Mouse (Mus musculus) left cerebral cortex, postnatal 36 days (tissue): ENCODE measurements around the gene Tnip3. TPM values are rescaled to one million over a fixed set of nuclear protein-coding genes. Genes with fewer than 3 reads are reported as not detected.

Experiments used
- DNase-seq, 2 experiments: peaks; one replicate each; pipeline ENCODE4 v3.0.0; 2021 to 2022; ENCODE audit warnings: low spot score in 2 of 2, mixed read lengths in 1 of 2
- intact Hi-C: fragments of 180-260 bp; cut with DNase I; formaldehyde crosslinking; loops from one replicate; pipeline ENCODE4 v1.15.1; 2025
- total RNA-seq, 2 experiments: library from RNA; stranded (reverse); gene quantifications; 2 replicates each; pipeline ENCODE4 v1.2.3; 2021

Gene Tnip3
- total RNA-seq, 2 experiments from 2014 or later, result 0.30 TPM; not detected in 1

DNA sequence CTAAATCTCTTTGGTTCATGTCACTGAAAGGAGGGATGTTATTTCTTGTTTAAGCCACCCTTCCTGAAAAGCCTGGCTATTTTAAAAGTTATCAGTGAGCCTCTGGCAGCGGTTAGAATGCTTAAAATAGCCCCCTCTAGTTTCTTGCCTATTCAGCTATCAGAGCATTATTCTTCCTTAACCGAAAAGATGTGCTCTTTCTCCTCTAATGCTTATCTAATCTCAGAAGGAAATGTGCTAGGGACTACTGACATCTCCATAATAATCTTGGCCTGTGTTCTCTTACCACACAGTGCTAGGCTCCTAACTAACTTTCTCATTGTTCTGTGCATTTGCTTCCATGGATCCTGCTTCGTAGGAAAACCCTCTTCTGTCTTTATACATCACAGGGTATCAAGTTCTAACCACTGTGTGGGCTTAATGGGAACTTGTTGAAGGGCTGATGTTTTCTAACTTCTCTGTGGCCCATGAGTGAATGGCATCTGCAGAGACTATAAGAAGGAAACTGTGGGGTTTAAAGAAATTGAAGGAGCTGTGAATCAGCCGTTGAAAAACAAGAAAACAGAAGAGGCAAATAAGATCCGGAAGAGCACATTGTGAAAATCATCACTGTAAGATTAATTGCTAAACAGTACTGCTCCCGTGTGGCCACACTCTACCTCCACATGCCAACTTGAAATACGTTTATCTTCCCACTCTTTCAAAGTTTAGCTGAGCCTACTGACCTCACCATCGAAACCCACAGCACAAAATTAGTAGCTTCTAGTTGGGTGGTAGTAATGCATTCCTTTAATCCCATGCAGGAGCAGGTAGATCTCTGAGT is 53.2 kb downstream of the Tnip3 start:
- intact Hi-C loops, result no loop called here
- DNase-seq, result no peak

DNA sequence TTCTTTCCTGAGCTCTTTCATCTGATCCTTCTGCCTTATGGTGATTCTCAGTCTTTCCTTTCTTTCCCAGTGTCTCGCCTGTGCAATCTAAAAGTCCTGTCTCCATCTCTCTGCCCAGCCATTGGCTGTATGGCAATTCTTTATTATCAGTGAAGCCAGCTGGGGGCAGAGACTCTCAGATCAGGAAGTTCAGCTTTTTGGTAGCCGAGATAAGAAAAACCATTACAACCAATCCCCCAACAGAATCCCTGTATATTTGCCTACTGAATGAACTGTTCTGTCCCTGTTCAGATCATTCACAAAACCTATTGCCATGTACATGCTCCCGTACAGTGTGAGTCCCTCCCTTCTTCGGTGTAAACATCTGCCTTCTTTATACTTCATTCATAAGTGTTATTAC is 57.9 kb downstream of the Tnip3 start:
- intact Hi-C loops, result no loop called here
- DNase-seq, result no peak

DNA sequence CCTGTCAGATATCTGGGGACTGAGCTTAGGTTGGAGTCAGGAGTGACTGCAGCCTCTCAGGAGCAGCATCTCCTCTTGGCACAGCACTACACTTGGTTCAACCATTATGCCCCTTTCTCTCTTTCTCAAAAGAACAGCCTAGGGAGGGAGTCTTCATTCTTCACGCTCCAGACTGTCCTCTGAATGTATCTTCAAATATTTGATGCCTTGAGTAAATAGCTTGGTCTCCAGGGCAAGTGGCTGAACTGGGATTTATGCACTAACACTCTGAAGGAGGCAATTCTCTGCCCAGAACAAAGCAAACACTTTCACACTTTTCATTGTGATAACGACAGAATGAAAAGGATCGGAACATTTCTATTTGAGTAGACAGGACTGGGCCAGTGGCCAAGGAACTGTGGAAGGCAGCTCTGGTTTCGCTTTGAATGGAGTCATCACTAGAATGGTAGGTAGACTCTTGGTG is 59.8 kb downstream of the Tnip3 start:
- intact Hi-C loops, result no loop called here
- peak; percentile 64 to 66 for DNase-seq

DNA sequence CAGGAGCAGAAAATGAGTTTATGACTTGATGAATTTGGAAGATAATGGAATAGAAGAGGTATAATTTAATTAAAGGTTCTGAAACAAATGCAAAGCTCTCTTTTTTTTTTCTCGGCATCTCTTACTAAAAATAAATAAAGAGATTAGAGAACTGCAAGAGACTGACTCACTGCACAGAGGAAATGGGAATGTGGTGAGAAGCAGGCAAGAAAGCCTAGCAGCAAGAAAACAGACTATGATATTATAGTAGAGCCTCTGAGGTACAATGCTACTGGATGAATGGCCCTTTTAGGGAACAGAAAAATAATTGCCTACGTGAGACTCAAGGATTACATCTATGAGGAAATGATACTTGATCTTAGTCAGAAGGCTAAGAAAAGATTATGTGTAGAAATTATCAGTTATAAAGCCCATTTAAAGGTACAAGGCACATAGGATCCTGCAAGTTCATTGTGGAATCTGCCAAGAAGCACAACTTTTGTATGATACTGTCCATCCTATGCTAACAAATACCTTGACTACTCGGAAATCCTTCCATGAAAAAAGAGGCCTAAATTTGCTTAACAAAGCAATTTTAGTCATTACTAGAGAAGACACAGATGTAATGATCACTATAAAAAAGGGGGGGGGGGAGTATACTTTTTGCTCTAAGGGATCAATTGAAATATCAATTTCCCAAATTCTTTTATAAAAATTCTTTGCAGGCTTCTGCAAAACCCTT is 60.4 kb downstream of the Tnip3 start:
- intact Hi-C loops, result no loop called here
- DNase-seq, result no peak

DNA sequence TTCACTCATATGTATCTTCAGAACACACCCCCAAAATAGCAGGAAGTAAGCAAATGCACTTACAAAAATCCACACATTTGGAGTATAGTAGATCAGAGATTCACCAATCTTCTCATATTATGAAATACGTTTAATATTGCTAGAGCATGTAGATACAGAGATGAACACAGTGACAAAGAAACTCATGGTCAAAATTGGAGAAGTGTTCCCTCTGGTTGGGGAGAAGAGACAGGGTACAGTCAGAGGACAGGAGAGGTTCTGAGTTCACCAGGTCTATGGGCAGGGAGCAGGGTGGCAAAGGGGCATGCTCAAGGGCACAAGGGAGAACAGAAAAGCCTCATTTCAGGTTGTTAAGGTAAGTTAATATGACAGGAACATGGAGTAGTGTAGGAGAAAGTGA is 63.7 kb downstream of the Tnip3 start:
- no peak for DNase-seq
- intact Hi-C loops, result no loop called here

DNA sequence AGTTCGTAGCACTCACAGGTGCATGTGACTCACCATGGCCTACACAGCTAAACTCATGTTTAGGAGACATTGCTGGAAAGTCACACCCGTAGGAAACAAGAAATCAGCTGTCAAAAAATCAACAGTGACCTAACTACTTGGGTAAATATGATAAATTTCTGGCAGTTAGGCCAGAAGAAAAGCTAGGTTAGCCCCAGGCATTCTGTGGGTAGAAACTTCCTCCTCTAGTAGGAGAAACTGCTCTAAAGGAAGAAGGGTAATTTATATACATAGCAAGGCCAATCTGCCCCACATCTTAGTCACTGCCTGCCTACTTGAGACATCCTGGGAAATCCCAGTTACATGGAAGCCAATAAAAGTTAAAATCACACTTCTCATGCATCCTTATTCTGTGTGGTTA is 64.9 kb downstream of the Tnip3 start:
- intact Hi-C loops, result loop anchor here (2.0 kb wide), 1 partner anchor 29 kb away; no protein-coding TSS in a partner anchor
- no peak for DNase-seq

DNA sequence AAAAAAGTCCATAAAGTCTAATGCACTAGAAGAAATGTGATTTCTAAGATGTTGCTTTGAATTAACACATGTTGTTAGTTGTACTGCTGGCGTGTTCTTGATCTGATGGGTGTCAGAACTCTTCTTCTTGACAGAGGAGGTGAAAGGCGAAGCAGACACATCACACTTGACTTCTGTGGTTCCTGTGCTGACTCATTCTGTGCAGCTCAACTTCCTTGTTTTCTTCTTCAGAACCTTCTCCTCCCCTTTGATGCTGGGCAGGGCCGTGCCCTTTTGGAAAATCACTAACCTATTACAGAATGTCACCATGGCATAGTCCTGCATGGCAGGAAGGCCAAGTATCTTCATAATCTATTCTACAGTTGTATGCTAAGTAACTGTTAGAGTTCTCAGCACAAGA is 69.1 kb downstream of the Tnip3 start:
- DNase-seq, result no peak
- intact Hi-C loops, result no loop called here

DNA sequence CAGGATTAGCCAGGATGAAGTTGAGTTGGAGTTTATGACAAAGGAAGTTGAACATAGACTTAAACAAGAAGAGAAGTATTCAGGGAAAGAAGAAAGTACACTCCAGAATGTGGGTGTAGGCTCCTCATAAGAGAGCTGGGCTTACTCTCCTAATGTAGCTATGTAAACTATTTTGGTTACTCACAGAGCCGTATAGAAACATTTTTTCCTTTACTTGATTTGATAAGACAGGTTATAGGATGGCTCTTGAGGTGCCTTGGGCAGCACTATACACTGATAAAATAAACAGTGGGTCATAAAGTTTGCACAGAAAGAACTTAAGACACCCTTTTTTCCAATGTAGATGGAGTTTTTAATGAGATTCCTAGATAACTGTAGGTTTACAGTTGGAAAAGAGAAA is 70.3 kb downstream of the Tnip3 start:
- intact Hi-C loops, result no loop called here
- DNase-seq, result no peak

DNA sequence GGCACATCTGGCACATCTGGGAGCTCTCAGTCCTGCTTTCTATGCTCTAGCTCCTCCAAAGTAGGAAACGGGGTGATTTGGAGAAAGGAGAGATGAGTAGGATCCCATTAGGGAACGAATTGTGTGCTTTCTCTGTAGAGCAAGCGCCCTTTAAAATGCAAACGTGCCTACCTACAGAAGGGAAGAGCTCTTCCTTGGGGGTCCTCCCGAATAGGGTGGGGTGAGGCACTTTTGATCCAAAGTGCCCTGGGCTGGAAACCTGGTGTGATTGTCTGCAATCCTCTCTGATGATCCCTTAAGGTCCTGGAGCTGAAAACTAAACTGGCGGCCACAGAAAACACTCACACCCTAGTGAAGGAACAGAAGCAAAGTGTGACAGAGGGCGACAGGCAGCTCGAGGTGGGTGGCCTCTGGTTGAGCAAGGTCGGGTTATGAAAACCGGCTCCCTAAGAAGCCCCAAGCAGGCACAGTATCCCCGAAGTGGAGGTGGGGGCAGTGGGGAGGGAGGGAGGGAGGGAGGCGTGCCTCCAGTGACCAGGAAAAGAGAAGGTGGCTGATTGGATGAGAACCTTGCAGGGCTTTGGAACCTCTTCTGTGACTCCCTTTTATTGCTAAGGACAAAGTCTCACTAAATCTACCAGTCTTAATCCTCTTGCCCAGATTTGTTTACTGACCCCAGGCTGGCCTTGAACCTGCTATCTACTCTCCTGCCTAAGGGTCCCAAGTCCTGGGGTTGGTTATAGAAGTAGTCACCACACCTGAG is 72.1 kb downstream of the Tnip3 start:
- DNase-seq, result no peak
- intact Hi-C loops, result no loop called here

DNA sequence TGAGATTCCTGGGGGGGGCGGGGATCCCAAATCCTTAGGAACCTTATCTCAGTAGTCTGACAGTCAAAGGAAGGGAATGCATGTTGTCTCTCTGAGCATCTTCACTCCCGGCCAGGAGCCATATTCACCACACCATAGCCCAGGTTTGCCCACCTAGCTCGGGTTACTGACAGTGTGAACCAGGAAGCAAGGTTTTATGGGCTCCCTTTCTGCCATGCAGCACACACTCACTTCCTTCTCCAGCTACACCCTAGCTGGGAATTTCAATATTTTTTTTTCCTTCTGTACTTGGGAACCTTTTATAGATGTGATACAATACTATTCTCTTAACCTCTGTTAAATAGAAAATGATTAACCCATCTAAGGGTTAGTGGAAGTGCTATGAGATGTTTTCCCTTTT is 73.4 kb downstream of the Tnip3 start:
- intact Hi-C loops, result no loop called here
- no peak for DNase-seq

DNA sequence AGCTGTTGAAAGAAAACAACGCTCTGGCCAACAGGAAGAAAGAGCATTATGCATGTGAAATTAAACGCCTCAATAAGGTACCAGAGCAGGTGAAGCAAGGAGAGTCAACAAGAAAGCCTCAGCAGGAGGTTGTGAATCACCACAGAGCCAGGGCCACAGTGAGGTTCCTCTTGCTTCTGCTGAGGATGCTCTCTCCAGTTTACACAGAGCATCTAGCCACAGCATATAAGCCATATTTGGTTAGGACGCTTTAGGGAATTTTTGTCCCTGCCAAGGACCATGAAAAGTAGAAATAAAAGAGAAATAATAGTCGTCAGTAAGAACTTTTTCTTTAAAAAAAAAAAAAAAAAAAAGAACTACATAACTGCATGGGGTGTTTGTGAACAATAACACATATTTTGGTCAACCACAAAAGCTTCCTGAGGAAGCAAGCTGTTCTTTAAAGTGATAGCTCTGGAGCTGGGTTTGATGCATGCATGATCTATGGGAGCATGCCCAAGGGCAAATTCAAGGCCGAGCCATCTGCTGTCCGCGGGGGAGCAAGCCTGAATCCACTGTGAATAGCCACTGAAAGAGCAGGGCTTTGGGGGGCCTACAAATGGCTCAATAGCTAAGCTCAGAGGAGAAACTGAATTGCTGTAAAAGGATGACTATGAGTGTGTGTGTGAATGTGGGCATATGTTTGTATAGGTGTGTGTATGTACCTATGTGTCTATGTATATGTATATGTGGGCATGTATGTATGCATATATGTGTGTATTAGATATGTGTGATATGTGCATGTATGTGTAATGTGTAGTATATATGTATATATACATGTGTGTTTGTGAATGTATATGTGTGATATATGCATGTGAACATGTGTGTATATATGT is 75.0 kb downstream of the Tnip3 start:
- no peak for DNase-seq
- intact Hi-C loops, result no loop called here

DNA sequence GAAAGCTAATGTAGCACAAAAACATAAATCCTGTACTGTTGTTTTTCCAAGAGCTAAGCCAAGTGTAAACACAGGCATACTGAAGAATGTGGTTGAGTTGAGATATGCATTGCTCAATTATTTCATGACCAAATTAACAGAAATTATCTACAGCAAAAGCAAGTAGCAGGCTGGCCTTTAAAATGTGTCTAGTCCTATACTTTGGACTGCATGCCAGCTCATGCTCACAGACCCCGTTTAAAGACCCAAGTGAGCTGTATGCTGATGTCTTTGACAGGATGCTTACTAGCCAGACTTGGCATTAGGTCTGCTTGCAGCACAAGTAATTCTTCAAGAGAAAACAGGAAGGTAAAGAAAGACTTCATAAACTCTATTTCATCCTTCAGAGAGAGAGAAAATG is 75.8 kb downstream of the Tnip3 start:
- intact Hi-C loops, result no loop called here
- DNase-seq, result no peak

DNA sequence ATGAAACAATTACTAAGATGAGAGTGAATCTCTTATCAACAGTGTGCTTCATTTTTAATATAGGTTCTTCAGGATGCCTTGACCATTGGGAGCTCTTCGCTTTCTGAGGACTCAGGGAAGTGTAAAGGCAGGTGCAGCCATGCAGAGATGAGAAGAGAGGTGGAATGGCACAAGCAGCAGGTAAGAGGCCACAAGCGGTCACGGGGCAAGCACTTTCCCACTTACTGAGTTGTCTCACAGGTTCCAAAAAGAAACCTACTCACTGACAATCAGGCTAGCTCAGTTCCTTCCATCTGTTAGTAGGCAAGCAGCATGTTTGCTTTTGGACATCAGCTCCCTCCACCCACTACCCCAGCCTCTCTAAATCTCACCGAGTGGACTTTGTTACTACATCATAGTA is 80.7 kb downstream of the Tnip3 start:
- no peak for DNase-seq
- intact Hi-C loops, result no loop called here

DNA sequence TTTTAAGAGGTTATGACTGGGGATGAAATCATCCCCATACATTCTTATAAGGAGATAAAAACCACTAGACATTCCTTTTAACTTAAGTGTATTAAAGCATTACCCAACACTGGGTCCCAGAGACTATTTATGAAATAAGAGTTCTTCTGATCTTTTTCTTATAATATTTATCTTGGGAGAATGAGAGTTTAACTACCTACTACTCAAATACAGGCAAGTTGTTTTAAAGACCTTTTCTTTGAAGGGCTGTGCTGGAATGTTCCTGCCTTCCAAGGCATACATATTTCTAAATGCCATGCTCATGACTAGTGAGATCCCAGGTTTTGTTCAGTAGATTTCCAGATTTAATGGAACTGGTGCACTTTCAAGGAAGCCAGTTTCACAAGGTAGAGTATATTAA is 81.8 kb downstream of the Tnip3 start:
- intact Hi-C loops, result no loop called here
- no peak for DNase-seq

DNA sequence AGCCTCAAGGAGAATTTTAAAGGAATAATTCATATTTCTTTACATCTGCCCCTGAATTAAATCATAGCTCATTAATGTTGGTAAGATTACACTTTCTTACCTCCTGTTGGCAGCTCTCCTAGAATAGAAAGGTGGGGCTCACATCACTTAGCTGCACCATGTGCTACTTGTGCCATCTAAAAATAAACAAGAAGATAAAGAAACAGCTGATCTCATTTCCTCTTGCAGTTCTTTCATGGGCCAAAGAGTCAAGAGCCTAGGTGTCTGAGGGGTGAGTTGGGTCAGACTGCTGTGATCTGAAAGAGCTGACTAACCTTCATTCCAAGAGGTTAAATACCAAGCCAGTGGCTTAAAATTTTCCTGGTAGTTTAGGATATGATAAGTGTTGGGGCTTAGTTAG is 86.7 kb downstream of the Tnip3 start:
- intact Hi-C loops, result no loop called here
- DNase-seq, result no peak

DNA sequence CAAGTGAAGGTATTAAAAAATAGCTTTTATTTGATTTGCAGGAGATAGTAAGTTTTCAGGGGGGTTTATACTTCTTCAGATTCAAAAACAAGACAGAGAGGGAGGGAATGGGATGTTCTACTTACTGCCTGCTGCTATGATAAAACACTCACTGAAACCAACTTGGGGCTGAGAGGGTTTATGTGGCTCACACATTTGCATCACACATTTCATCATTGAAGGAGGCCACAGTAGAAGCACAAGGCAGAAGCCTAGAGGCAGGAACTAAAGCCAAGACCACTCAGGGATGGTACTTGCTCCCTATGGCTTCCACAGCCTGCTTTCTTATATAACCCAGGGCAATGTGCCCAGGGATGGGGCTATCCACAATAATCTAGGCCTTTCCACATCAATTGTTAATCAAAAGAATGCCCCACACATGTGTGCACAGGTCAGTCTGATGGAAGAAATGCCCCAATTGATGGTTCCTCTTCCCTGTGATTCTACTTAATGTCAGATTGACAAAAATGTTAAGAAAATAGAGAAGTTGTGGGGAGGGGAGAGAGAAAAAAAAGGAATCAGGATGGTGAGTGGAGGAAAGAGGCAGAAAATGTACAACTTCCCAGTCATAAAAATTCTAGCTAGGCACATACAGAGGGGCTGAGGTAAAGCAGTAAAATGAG is 88.9 kb downstream of the Tnip3 start:
- intact Hi-C loops, result no loop called here
- DNase-seq, result no peak

DNA sequence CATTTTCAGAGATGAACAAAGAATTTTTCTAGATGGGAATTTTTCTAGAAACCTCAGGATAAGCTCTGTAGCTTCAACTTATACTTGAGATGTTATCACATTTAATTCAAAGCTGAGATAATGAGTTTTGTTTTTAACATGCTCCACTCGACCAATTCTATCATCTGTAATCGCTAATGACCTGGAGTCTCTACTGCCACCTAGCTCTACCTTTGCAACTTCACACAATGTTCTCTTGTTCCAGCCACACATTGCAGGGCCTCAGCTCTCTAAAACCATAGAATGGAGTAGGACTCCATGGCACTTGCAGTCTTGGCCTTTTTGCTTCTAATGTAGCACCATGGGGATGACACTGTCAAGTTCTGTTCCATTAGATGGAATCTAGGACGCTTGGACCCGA is 90.5 kb downstream of the Tnip3 start:
- no peak for DNase-seq
- intact Hi-C loops, result no loop called here

DNA sequence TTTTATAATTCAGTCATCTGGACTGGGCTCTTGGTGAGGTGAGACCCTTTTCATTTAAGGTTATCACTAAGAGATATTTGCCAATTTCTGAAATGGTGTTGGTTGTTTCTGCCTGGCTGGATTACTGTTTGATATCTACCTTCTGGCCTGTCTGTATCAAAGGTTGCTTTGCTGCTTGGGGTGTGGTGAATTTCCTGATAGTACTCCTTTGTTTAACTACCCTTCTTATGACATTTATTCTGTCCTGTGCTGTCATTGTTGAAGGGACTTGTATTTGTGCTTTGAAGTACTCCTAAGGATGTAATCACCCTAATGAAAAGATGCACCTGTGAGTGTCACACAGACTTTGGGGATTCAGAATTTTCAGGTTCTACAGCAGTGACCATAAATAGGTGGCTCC is 96.1 kb downstream of the Tnip3 start:
- intact Hi-C loops, result no loop called here
- DNase-seq, result no peak
